Mouse (Mus musculus): ENCODE measurements around the gene Map4k4. TPM values are rescaled to one million over a fixed set of nuclear protein-coding genes. Genes with fewer than 3 reads are reported as not detected.
A peak's percentile ranks its signal among the peaks of the same experiment; 100 is the strongest.

Gene Map4k4
- polyA plus RNA-seq, 1 experiment from 2014 or later: 31.9 TPM

DNA sequence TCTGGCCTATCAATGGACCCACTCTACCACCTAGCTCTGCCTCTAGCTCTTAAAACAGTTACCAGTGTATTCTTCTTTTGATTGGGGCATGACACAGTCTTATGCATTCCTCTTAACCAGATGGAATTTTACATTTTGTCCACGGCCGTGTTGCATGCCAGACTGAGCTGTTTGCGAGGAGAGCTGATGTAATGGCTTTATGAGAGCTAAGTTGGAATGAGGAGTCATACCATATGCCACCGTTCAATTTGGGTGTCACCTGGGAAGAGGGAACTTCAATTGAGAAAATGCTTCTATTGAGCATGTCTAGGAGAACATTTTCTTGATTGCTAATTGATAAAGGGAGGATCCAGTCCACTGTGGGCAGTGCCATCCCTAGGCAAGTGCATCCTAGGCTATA, 18.2 kb upstream of the Map4k4 start:
- no peak for ATAC-seq (ENCODE audit: insufficient read depth, low FRiP score, low read depth)
- Histone ChIP-seq H3K27me3 (replicated peaks) (no peaks in the 10 kb centered on the region), H3K9me3 (no peaks in the 10 kb centered on the region), H3K36me3 (no peaks in the 10 kb centered on the region), H3K9ac (no peak overlapping the region), H3K27ac (no peak overlapping the region), H3K4me3 (replicated peaks) (no peak overlapping the region), H3K4me1 (no peaks in the 10 kb centered on the region), H3K4me2 (no peak overlapping the region)
- 87% methylated on average over 4 of the region's 4 CpGs for WGBS

DNA sequence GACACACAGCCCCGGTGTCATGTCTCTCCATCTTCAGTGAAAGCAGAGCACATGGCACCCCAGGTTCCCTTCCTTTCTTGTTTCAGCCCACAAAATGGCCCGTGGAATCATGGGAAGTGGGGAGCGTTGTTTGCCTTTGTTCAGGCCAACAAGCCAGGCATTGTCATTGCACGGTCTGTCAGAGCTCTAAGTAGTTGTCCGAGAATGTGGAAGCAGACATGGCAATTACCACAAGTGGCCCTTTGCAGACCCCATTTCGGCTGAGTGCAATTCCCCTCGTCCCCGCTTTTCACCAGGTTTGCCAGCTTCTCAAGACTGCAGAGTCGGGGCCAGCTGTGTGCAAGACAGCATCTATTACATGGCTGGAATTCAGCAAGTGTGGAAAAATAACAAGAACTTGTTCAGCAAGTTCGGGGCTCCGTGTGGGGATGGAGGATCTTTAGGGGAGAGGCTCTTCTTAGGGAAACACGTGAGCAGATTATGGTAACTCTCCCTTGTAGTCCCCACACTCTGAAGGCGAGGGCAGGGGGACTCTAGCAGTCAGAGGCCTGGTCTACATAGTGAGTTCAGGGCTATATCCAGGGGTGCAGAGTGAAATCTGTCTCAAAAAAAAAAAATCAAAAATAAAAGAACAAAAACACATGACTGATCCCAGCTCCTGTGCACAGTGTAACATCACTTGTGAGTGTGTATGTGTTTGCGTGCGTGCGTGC, 15.8 kb upstream of the Map4k4 start:
- H3K4me3 ChIP-seq (replicated peaks): no peak overlapping the region
- no peak for ATAC-seq (ENCODE audit: insufficient read depth, low FRiP score, low read depth)
- no peaks in the 10 kb centered on the region for H3K4me1 ChIP-seq
- H3K9me3 ChIP-seq: no peaks in the 10 kb centered on the region
- no peaks in the 10 kb centered on the region for H3K27me3 ChIP-seq (replicated peaks)
- H3K4me2 ChIP-seq: no peak overlapping the region
- WGBS: 62% methylated on average over 16 of the region's 16 CpGs
- no peaks in the 10 kb centered on the region for H3K36me3 ChIP-seq
- no peak overlapping the region for H3K27ac ChIP-seq
- no peak overlapping the region for H3K9ac ChIP-seq

DNA sequence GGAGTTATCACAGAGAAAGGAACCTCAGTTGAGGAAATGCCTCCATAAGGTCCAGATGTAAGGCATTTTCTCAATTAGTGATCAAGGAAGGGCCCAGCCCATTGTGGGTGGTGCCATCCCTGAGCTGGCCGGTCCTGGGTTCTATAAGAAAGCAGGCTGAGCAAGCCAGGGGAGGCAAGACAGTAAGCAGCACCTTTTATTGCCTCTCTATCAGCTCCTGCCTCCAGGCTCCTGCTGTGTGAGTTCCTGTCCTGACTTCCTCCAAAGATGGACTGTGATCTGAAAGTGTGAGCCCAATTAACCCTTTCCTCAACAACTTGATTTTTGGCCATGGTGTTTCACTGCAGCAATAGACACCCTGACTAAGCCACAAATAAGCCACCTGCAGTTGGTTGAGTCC, 12.7 kb upstream of the Map4k4 start:
- Histone ChIP-seq H3K9me3 (no peaks in the 10 kb centered on the region), H3K4me1 (no peaks in the 10 kb centered on the region), H3K4me3 (replicated peaks) (no peak overlapping the region), H3K4me2 (no peak overlapping the region), H3K36me3 (no peaks in the 10 kb centered on the region), H3K9ac (no peak overlapping the region), H3K27me3 (replicated peaks) (no peaks in the 10 kb centered on the region), H3K27ac (no peak overlapping the region)
- ATAC-seq (ENCODE audit: insufficient read depth, low FRiP score, low read depth): no peak
- WGBS: 33% methylated on average over 1 of the region's 1 CpGs

DNA sequence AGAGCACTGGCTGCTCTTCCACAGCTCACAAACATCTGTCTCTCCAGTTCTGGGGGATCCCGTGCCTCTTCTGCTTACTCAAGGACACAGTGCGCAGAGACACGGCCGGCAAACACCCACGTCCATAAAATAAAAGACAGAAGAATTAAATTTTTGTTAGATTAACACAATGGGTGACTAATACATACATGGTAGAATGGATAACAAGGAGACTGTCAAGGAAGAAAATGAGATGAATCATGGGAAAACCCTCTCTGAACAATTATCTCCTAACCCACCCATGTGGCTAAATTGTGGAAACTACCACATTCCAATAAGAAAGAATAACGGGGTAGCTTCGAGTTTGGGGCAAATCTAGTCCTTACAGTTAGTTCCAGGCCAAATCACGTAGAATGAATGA, 11.3 kb upstream of the Map4k4 start:
- Histone ChIP-seq H3K9me3 (no peaks in the 10 kb centered on the region), H3K27ac (no peak overlapping the region)
- WGBS: 79% methylated on average over 8 of the region's 8 CpGs

DNA sequence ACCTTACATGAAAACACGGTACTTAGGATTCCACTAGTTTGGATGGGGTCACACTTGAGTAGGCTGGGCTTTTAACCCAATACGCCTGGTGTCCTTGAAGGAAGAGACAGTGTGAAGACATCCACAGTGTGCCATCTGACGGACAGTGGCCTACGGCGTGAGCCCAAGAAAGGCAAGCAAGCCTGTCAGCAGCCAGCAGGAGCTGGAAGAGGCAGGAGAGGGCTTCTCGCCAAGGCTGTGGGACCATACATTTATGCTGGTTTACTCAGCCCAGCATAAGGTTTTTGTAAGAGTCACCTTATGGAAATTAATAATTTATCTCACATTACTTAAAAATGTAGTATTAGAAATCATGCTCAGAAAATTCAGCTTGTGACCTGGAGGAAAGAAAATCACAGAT, 10.7 kb upstream of the Map4k4 start:
- Histone ChIP-seq H3K4me2 (no peak overlapping the region), H3K27me3 (replicated peaks) (no peaks in the 10 kb centered on the region), H3K9ac (no peak overlapping the region), H3K9me3 (no peaks in the 10 kb centered on the region), H3K4me3 (replicated peaks) (no peak overlapping the region), H3K4me1 (no peaks in the 10 kb centered on the region), H3K36me3 (no peaks in the 10 kb centered on the region), H3K27ac (no peak overlapping the region)
- no peak for ATAC-seq (ENCODE audit: insufficient read depth, low FRiP score, low read depth)
- 75% methylated on average over 6 of the region's 6 CpGs for WGBS

More for the DNA sequence above, 11.3 kb upstream of the Map4k4 start:
- Histone ChIP-seq H3K4me1 (no peaks in the 10 kb centered on the region), H3K27me3 (replicated peaks) (no peaks in the 10 kb centered on the region), H3K36me3 (no peaks in the 10 kb centered on the region), H3K4me3 (replicated peaks) (no peak overlapping the region), H3K9ac (no peak overlapping the region), H3K4me2 (no peak overlapping the region)
- no peak for ATAC-seq (ENCODE audit: insufficient read depth, low FRiP score, low read depth)

DNA sequence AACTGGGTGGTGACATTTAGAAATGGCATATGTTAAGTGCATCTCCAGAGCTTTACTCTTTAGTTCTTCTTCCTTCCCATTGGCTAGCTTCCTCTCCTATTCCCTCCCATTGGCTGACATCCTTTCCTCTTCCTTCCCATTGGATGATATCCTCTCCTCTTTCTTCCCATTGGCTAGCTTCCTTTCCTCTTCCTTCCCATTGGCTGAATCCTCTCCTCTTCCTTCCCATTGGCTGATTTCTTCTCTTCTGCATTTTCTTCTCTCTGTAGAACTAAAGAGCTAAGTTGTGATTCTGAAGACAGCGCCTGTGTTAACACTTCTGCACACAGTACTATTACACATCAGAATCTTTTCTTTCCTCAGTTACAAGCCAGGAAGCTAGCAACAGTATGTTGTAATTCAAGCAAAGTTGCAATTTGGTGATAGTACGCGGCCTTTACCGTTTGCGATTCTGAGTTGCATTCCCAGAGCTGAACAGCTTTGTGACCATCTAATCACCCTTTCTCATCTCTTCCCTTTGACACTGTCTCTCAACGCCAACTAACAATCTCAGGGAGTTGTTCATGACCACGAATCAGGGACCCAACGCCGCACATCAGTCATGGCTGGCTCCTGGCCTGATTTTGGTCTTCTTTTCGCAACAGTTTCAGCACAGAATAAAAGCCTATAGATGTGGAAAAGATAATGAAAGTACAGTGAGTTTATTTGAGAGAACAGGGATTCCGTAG, 7.4 kb upstream of the Map4k4 start:
- H3K9me3 ChIP-seq: no peaks in the 10 kb centered on the region
- no peak overlapping the region for H3K27ac ChIP-seq
- no peaks in the 10 kb centered on the region for H3K27me3 ChIP-seq (replicated peaks)
- WGBS: 92% methylated on average over 11 of the region's 11 CpGs
- ATAC-seq (ENCODE audit: insufficient read depth, low FRiP score, low read depth): no peak
- H3K9ac ChIP-seq: no peak overlapping the region
- no peak overlapping the region for H3K4me2 ChIP-seq
- 0 out of 2 replicates have a peak, but pooled peaks cover 6% of the 10 kb centered on the region for H3K4me1 ChIP-seq
- no peaks in the 10 kb centered on the region for H3K36me3 ChIP-seq
- H3K4me3 ChIP-seq (replicated peaks): no peak overlapping the region

DNA sequence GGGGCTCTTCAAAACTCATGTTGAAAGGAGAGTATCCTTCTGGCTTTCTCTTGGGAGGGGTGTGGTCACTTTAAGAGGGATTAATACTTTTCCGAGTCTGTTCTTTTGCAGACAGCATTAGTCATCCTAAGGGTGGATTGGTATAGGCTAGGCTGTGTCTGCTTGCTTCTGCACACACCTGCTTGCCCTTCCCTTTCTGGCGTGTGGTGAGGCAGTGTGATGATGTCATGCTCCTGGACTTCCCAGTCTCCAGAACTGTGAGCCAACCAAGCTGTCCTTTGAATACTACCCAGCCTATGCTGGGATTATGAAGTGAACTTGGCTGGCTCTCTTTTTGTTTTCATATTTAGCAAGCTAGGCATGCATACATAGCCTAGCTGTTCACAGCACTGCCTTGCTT, 5.6 kb upstream of the Map4k4 start:
- Histone ChIP-seq H3K27me3 (replicated peaks) (no peaks in the 10 kb centered on the region), H3K9ac (no peak overlapping the region), H3K4me3 (replicated peaks) (no peak overlapping the region), H3K36me3 (no peaks in the 10 kb centered on the region), H3K4me1 (0 out of 2 replicates have a peak, but pooled peaks cover 6% of the 10 kb centered on the region), H3K27ac (no peak overlapping the region), H3K4me2 (no peak overlapping the region), H3K9me3 (no peaks in the 10 kb centered on the region)
- WGBS: 19% methylated on average over 2 of the region's 2 CpGs
- peak; percentile 82 for ATAC-seq (ENCODE audit: insufficient read depth, low FRiP score, low read depth)

DNA sequence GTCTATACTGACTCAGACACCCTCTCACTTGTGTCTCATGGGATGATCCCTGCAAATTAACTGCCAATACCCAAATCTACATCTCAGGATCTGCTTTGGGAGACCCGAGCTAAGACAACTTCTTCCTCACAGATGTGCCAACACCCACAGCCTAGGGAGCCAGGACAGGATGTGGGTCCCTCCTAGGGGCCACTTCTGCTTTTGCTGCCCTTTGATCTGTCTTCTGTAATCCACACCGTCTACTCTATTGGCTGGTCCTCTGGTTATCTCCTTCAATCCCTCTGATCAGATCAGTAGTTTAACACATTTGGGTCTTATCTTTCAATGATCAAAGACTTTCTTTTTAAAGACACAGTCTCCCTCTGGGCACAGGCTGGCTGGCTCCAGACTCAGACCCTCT, 5.2 kb upstream of the Map4k4 start:
- Histone ChIP-seq H3K36me3 (no peaks in the 10 kb centered on the region), H3K4me3 (replicated peaks) (no peak overlapping the region), H3K27me3 (replicated peaks) (no peaks in the 10 kb centered on the region), H3K9me3 (no peaks in the 10 kb centered on the region), H3K4me1 (0 out of 2 replicates have a peak, but pooled peaks cover 6% of the 10 kb centered on the region), H3K4me2 (no peak overlapping the region), H3K27ac (no peak overlapping the region), H3K9ac (no peak overlapping the region)
- no peak for ATAC-seq (ENCODE audit: insufficient read depth, low FRiP score, low read depth)
- WGBS: 36% methylated on average over 2 of the region's 2 CpGs

DNA sequence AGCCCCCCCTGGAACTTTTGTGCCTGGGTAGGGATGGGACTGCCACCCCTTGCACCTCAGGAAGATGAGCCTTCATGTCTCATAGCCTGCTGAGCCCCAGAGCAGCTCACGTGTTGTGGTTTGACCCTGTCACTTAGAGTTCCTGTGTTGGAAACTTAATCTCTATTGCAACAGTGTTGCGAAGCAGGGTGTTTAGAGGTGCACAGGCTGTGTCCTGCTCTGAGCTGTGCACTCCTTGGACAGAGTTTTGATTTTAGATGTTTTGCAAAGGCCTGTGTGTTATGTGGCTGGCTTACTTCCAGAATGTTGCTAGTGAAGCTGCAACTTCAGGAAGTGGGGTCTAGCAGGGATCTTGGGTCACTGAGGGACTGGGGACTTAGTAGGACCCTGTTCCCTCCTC, 4.1 kb upstream of the Map4k4 start:
- H3K27ac ChIP-seq: no peak overlapping the region
- H3K4me3 ChIP-seq (replicated peaks): no peak overlapping the region
- H3K27me3 ChIP-seq (replicated peaks): no peaks in the 10 kb centered on the region
- WGBS: 49% methylated on average over 2 of the region's 2 CpGs
- 0 out of 2 replicates have a peak, but pooled peaks cover 6% of the 10 kb centered on the region for H3K4me1 ChIP-seq
- H3K9ac ChIP-seq: no peak overlapping the region
- no peak for ATAC-seq (ENCODE audit: insufficient read depth, low FRiP score, low read depth)
- no peak overlapping the region for H3K4me2 ChIP-seq
- H3K36me3 ChIP-seq: no peaks in the 10 kb centered on the region
- no peaks in the 10 kb centered on the region for H3K9me3 ChIP-seq

DNA sequence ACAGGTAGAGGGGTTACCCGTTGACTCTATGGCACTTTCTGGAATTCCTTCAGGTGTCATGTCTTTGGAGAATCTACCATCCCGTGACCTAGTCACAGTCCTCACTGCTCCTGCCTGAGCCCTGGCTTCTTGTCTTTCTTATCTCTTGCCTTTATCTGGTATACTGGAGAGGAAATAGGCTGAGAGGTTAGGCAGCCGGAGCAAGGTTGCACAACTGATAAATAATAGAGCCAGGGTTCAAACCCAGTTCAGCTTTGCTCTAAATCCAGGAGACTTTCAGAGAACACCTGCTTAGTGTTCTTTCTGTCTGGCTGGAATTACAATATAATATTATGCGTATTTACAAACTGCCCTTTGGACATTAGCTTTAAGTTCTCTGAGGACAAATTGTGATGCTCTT, 2.0 kb upstream of the Map4k4 start:
- no peaks in the 10 kb centered on the region for H3K9me3 ChIP-seq
- no peak for ATAC-seq (ENCODE audit: insufficient read depth, low FRiP score, low read depth)
- no peak overlapping the region for H3K4me3 ChIP-seq (replicated peaks)
- no peak overlapping the region for H3K9ac ChIP-seq
- no peaks in the 10 kb centered on the region for H3K36me3 ChIP-seq
- 58% methylated on average over 4 of the region's 4 CpGs for WGBS
- H3K27ac ChIP-seq: no peak overlapping the region
- H3K4me2 ChIP-seq: no peak overlapping the region
- no peaks in the 10 kb centered on the region for H3K27me3 ChIP-seq (replicated peaks)
- 0 out of 2 replicates have a peak, but pooled peaks cover 12% of the 10 kb centered on the region for H3K4me1 ChIP-seq

DNA sequence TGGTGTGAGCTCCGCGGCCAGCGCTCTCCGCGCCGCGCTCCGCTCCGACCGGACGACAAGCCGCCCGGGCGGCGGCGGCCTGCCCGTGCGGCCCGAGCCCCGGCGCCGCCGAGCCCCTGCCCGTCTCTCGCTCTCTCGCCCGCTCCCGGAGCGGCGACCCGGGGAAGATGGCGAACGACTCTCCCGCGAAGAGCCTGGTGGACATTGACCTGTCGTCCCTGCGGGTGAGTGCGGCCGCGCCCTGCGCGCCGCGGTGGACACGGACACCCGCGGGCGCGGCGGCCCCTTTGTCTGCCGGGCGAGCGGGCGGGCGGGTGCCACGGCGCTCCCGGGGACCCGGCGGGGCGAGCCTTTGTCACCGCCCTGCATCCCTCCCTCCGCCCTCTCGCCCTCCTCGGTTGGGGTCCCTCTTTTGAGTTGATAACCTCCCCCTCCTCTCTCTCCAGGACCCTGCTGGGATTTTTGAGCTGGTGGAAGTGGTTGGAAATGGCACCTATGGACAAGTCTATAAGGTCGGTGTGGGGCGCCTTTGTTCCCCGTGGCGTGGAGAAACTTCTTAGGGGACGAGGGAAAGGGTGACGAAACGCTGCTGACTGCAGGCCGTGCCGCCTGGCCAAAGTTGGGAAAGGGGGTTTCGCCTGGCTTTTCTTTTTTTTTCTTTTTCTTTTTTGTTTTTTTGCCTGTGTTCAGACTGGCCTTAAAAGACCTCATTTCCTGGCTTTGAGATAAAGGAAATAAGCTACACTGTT, 524 bp downstream of the Map4k4 start:
- peaks cover 25% of the 10 kb centered on the region for H3K4me1 ChIP-seq
- H3K27me3 ChIP-seq (replicated peaks): no peaks in the 10 kb centered on the region
- no peaks in the 10 kb centered on the region for H3K9me3 ChIP-seq
- H3K27ac ChIP-seq: peak overlapping the region; percentile 98
- peak overlapping the region; percentile 76 for H3K4me2 ChIP-seq
- no peak for ATAC-seq (ENCODE audit: insufficient read depth, low FRiP score, low read depth)
- WGBS: 0% methylated on average over 61 of the region's 75 CpGs
- H3K4me3 ChIP-seq (replicated peaks): peak overlapping the region; percentile 94
- H3K9ac ChIP-seq: peak overlapping the region; percentile 99
- H3K36me3 ChIP-seq: no peaks in the 10 kb centered on the region
